Mouse (Mus musculus): ENCODE results near the gene Iqcg. TPM values are rescaled to one million over a fixed set of nuclear protein-coding genes. Genes with fewer than 3 reads are reported as not detected.

The Iqcg gene
- polyA plus RNA-seq, 1 experiment from 2014 or later, result 7.4 TPM

DNA sequence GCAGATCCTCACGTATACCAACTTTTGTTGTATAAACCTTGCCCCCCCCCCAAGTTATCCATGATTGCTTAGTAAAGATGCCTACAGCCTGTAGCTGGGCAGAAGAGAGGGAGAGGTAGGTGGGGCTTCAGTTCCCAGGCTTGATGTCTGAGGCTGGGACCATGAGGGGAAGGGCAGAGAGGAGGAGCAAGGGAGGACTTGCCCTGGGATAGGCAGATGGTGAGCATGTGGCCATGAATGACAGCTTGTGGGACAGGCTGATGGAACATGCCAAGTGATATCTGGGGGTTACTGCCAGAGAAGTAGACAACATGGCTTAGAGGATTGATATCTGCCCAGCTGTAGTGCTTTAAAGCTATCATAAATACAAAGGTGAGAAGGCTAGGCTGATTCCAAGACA lies 8.0 kb downstream of the Iqcg start:
- Histone ChIP-seq H3K4me2 (ENCODE audit: low read depth, low read length) (no peak overlapping the region), H3K27ac (replicated peaks; ENCODE audit: low read depth, low read length) (no peak overlapping the region), H3K9ac (ENCODE audit: low read depth, low read length) (no peak overlapping the region), H3K4me1 (ENCODE audit: control insufficient read depth, insufficient read depth, low read length) (no peaks in the 10 kb centered on the region), H3K4me3 (ENCODE audit: low read depth, low read length) (no peak overlapping the region), H3K36me3 (ENCODE audit: control insufficient read depth, insufficient read depth, low read length) (no peaks in the 10 kb centered on the region), H3K27me3 (replicated peaks; ENCODE audit: control insufficient read depth, insufficient read depth, low read length) (no peaks in the 10 kb centered on the region), H3K9me3 (ENCODE audit: control insufficient read depth, low read length) (no peaks in the 10 kb centered on the region)
- no peak for ATAC-seq (ENCODE audit: low read depth)
- 89% methylated on average over 1 of the region's 1 CpGs for WGBS
- DNase-seq (ENCODE audit: low spot score), result no peak

DNA sequence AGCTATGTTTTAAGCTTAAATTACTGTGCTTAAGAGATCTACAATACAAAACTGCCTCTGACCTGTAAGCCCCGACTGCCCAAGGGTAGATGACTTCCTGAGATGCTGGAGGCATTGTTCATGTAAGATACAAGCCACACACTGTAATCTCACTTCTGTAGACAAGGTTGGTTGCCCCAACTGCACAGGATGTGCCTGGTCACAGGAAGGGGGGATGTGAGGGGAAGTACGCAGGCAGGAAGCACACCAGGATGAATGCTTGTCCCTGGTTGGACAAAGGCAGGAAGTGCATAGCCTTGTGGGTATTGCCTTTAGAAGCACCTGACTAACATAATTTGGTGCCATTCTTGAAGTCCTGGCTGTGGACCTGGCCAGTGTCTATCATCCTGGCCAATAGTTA lies 12.8 kb downstream of the Iqcg start:
- no peak overlapping the region for H3K4me2 ChIP-seq (ENCODE audit: low read depth, low read length)
- no peak overlapping the region for H3K9ac ChIP-seq (ENCODE audit: low read depth, low read length)
- no peaks in the 10 kb centered on the region for H3K36me3 ChIP-seq (ENCODE audit: control insufficient read depth, insufficient read depth, low read length)
- no peak for DNase-seq (ENCODE audit: low spot score)
- WGBS, result 70% methylated on average over 2 of the region's 2 CpGs
- H3K9me3 ChIP-seq (ENCODE audit: control insufficient read depth, low read length), result no peaks in the 10 kb centered on the region
- no peak overlapping the region for H3K27ac ChIP-seq (replicated peaks; ENCODE audit: low read depth, low read length)
- H3K4me3 ChIP-seq (ENCODE audit: low read depth, low read length), result no peak overlapping the region
- H3K27me3 ChIP-seq (replicated peaks; ENCODE audit: control insufficient read depth, insufficient read depth, low read length), result no peaks in the 10 kb centered on the region
- no peaks in the 10 kb centered on the region for H3K4me1 ChIP-seq (ENCODE audit: control insufficient read depth, insufficient read depth, low read length)
- no peak for ATAC-seq (ENCODE audit: low read depth)

DNA sequence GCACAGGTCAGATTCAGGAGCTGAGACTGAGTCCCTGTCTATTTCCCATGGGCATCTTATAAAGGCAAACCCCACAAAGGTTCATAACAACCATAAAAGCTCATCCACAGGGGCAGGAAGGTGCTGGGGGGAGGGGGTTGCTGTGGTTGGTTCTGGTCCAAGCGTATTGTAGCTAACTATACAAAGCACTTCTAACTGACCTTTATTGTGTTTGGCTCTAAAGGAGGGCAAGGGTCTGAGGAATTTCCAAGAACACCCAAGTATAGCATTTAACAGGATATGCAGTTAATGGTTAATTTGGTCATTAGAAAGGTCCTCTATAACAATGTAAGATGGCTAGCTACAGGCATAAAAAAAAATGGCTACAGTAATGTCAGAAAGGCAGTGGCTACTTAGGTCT lies 13.3 kb downstream of the Iqcg start:
- Histone ChIP-seq H3K4me1 (ENCODE audit: control insufficient read depth, insufficient read depth, low read length) (no peaks in the 10 kb centered on the region), H3K27ac (replicated peaks; ENCODE audit: low read depth, low read length) (no peak overlapping the region), H3K27me3 (replicated peaks; ENCODE audit: control insufficient read depth, insufficient read depth, low read length) (no peaks in the 10 kb centered on the region), H3K36me3 (ENCODE audit: control insufficient read depth, insufficient read depth, low read length) (no peaks in the 10 kb centered on the region), H3K4me3 (ENCODE audit: low read depth, low read length) (no peak overlapping the region), H3K4me2 (ENCODE audit: low read depth, low read length) (no peak overlapping the region), H3K9me3 (ENCODE audit: control insufficient read depth, low read length) (no peaks in the 10 kb centered on the region), H3K9ac (ENCODE audit: low read depth, low read length) (no peak overlapping the region)
- ATAC-seq (ENCODE audit: low read depth) (no peak), DNase-seq (ENCODE audit: low spot score) (no peak)
- WGBS, result 92% methylated on average over 1 of the region's 1 CpGs

DNA sequence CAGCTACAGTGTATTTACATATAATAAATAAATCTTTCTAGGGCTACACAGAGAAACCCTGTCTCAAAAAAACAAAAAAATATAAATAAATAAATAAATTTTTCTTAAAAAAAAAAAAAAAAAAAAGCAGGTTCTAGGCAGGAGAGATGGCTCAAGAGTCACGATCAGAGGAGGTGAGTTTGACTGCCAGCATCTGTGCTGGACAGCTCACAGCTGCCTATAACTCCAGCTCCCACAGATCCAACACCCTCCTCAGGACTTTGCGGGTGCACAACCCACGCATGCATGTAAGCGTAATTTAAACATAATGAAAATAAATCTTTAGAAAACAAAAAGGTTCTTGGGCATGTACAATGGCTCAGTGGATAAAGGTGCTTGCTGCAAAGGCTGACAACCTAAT lies 20.0 kb downstream of the Iqcg start:
- Histone ChIP-seq H3K9me3 (ENCODE audit: control insufficient read depth, low read length) (no peaks in the 10 kb centered on the region), H3K36me3 (ENCODE audit: control insufficient read depth, insufficient read depth, low read length) (no peaks in the 10 kb centered on the region), H3K9ac (ENCODE audit: low read depth, low read length) (no peak overlapping the region), H3K4me3 (ENCODE audit: low read depth, low read length) (no peak overlapping the region), H3K27ac (replicated peaks; ENCODE audit: low read depth, low read length) (no peak overlapping the region), H3K27me3 (replicated peaks; ENCODE audit: control insufficient read depth, insufficient read depth, low read length) (no peaks in the 10 kb centered on the region), H3K4me1 (ENCODE audit: control insufficient read depth, insufficient read depth, low read length) (no peaks in the 10 kb centered on the region), H3K4me2 (ENCODE audit: low read depth, low read length) (no peak overlapping the region)
- ATAC-seq (ENCODE audit: low read depth), result no peak
- WGBS, result 62% methylated on average over 4 of the region's 4 CpGs
- DNase-seq (ENCODE audit: low spot score), result no peak

DNA sequence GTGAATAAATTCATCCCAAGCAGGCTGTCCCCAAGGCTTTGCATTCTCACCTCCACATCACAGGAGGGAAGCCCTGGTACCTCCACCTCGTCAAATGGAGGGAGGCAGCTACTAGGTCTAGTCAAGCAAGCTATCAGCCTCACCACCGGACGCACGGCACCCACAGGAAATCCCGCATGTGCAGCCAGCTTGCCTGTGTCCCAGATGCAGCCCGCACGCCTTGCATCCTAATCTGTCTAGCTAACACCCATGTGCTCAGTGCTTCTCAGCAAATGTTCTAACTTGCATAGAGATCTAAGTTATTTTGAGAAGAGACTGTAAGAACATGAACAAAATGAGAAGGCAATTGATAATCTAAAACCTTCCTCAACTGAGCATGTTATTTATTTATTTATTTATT lies 29.7 kb downstream of the Iqcg start:
- no peaks in the 10 kb centered on the region for H3K9me3 ChIP-seq (ENCODE audit: control insufficient read depth, low read length)
- H3K9ac ChIP-seq (ENCODE audit: low read depth, low read length), result no peak overlapping the region
- no peaks in the 10 kb centered on the region for H3K36me3 ChIP-seq (ENCODE audit: control insufficient read depth, insufficient read depth, low read length)
- WGBS, result 85% methylated on average over 7 of the region's 7 CpGs
- H3K27ac ChIP-seq (replicated peaks; ENCODE audit: low read depth, low read length), result no peak overlapping the region
- H3K4me1 ChIP-seq (ENCODE audit: control insufficient read depth, insufficient read depth, low read length), result no peaks in the 10 kb centered on the region
- no peak overlapping the region for H3K4me2 ChIP-seq (ENCODE audit: low read depth, low read length)
- no peak for ATAC-seq (ENCODE audit: low read depth)
- DNase-seq (ENCODE audit: low spot score), result no peak
- no peak overlapping the region for H3K4me3 ChIP-seq (ENCODE audit: low read depth, low read length)
- H3K27me3 ChIP-seq (replicated peaks; ENCODE audit: control insufficient read depth, insufficient read depth, low read length), result no peaks in the 10 kb centered on the region

DNA sequence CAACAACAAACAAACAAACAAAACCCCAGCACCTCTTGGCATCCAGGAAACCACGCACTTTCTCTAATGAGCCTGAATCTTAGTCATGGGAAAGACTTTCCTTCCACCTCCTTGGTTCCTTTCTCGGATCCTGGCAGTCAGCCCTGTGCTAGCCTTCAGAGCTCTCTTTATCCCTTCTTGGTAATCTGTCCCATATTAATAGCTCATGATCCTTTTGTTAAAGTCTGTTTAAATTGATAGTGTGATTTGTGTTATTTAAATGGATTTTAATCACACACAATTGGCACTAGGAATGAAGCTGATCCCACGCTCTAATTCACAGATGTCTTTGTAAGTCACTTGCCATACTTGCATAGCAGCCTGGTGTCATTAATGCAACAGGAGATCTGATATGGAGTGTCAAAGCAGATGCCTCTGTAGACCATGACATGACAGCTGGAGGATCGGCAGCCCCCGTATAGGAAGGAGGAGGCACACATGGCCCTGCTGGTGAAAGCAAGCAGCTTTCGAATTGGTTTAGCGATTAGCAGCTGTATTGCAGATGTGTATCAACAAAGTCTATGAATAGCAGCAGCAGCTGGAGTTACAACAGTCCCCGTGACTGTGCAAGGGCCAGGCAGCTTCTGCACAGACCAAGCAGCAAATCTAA lies 31.4 kb downstream of the Iqcg start:
- no peak overlapping the region for H3K4me3 ChIP-seq (ENCODE audit: low read depth, low read length)
- no peak overlapping the region for H3K27ac ChIP-seq (replicated peaks; ENCODE audit: low read depth, low read length)
- no peak overlapping the region for H3K9ac ChIP-seq (ENCODE audit: low read depth, low read length)
- H3K4me1 ChIP-seq (ENCODE audit: control insufficient read depth, insufficient read depth, low read length), result no peaks in the 10 kb centered on the region
- no peaks in the 10 kb centered on the region for H3K27me3 ChIP-seq (replicated peaks; ENCODE audit: control insufficient read depth, insufficient read depth, low read length)
- no peaks in the 10 kb centered on the region for H3K36me3 ChIP-seq (ENCODE audit: control insufficient read depth, insufficient read depth, low read length)
- DNase-seq (ENCODE audit: low spot score) (peak; percentile 83), ATAC-seq (ENCODE audit: low read depth) (peak; percentile 72)
- no peaks in the 10 kb centered on the region for H3K9me3 ChIP-seq (ENCODE audit: control insufficient read depth, low read length)
- 59% methylated on average over 8 of the region's 8 CpGs for WGBS
- H3K4me2 ChIP-seq (ENCODE audit: low read depth, low read length), result no peak overlapping the region

DNA sequence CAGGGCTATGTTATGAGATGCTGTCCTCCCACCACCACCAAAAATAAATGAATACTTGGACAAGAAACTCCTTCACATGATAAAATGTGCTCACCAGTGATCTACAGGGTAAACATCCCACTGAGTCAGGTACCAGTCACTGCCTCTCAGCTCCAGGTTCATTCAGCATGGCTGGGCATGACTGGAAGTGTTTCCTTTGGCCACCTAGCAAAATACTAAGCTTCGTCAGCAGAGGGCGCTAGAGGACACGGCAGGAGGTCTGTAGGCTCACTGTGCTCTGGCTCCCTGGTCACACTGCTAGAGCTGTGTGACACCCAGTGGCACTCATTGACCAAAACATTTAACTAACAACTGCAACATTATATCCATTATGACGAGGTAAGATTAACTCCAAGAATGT lies 32.3 kb downstream of the Iqcg start:
- peak; percentile 76; the same call in 1 of the 2 replicates for ATAC-seq (ENCODE audit: low read depth)

DNA sequence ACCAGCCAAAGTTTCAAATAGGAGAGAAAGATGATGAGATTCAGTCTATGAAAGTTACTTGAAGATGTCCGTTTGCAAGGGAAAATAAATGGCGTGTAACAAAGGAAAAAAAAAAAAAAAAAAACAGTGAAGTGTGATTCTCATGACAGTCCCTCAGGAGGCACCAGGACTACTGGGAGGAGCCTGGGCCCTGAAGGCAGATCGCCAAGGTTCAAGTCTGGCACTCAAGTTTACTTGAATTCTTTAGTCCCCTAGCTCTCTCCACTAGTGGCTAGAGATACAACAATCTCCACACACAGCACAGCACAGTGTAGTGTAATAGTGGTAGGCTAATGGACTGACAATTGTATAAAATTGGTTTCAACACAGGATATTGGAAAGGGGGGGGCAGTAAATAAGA lies 34.6 kb downstream of the Iqcg start:
- Histone ChIP-seq H3K4me2 (ENCODE audit: low read depth, low read length) (no peak overlapping the region), H3K9ac (ENCODE audit: low read depth, low read length) (no peak overlapping the region), H3K36me3 (ENCODE audit: control insufficient read depth, insufficient read depth, low read length) (no peaks in the 10 kb centered on the region), H3K27me3 (replicated peaks; ENCODE audit: control insufficient read depth, insufficient read depth, low read length) (no peaks in the 10 kb centered on the region), H3K4me1 (ENCODE audit: control insufficient read depth, insufficient read depth, low read length) (no peaks in the 10 kb centered on the region), H3K9me3 (ENCODE audit: control insufficient read depth, low read length) (no peaks in the 10 kb centered on the region), H3K4me3 (ENCODE audit: low read depth, low read length) (no peak overlapping the region), H3K27ac (replicated peaks; ENCODE audit: low read depth, low read length) (no peak overlapping the region)
- WGBS, result 65% methylated on average over 3 of the region's 3 CpGs
- DNase-seq (ENCODE audit: low spot score) (no peak), ATAC-seq (ENCODE audit: low read depth) (no peak)

More for the DNA sequence above, 32.3 kb downstream of the Iqcg start:
- DNase-seq (ENCODE audit: low spot score), result peak; percentile 79
- Histone ChIP-seq H3K9me3 (ENCODE audit: control insufficient read depth, low read length) (no peaks in the 10 kb centered on the region), H3K36me3 (ENCODE audit: control insufficient read depth, insufficient read depth, low read length) (no peaks in the 10 kb centered on the region), H3K4me3 (ENCODE audit: low read depth, low read length) (no peak overlapping the region), H3K4me2 (ENCODE audit: low read depth, low read length) (no peak overlapping the region), H3K27ac (replicated peaks; ENCODE audit: low read depth, low read length) (no peak overlapping the region), H3K4me1 (ENCODE audit: control insufficient read depth, insufficient read depth, low read length) (no peaks in the 10 kb centered on the region), H3K27me3 (replicated peaks; ENCODE audit: control insufficient read depth, insufficient read depth, low read length) (no peaks in the 10 kb centered on the region), H3K9ac (ENCODE audit: low read depth, low read length) (no peak overlapping the region)
- 3% methylated on average over 4 of the region's 4 CpGs for WGBS

DNA sequence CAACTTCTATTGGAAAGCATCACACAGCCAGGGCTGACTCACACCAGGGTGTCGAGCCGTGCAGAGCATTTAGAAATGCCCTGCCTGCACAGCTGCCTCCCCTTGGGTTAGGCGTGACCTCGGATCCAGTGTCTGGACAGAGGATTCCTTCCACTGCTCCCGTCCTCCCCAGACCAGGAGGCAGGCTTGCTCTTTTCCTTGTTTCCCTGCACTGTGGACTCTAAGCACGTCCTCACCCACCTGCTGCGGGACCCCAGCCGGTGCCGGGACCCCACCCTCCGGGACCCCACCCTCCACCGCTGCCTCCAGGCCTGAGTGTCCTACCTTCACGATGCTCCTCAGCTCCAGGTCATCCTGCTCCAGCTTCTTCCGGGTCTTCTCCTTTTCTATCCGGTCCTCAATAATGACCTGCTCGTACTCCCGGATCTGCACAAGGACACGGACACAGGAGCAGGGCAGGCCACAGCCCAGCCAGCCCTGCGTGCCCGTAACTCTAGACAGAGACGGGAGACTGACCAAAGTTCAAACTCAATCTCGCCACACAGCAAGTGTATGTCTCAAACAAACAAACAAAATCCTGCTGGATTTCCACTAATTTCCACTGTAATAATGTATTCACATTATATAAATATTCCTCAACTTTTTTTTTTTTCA lies 36.8 kb downstream of the Iqcg start:
- Histone ChIP-seq H3K9ac (ENCODE audit: low read depth, low read length) (no peak overlapping the region), H3K4me1 (ENCODE audit: control insufficient read depth, insufficient read depth, low read length) (no peaks in the 10 kb centered on the region), H3K4me3 (ENCODE audit: low read depth, low read length) (no peak overlapping the region), H3K27ac (replicated peaks; ENCODE audit: low read depth, low read length) (no peak overlapping the region), H3K36me3 (ENCODE audit: control insufficient read depth, insufficient read depth, low read length) (peaks cover 11% of the 10 kb centered on the region), H3K9me3 (ENCODE audit: control insufficient read depth, low read length) (no peaks in the 10 kb centered on the region), H3K4me2 (ENCODE audit: low read depth, low read length) (no peak overlapping the region), H3K27me3 (replicated peaks; ENCODE audit: control insufficient read depth, insufficient read depth, low read length) (no peaks in the 10 kb centered on the region)
- WGBS, result 75% methylated on average over 21 of the region's 21 CpGs
- ATAC-seq (ENCODE audit: low read depth), result peak; percentile 42; the same call in 1 of the 2 replicates
- no peak for DNase-seq (ENCODE audit: low spot score)
